Mouse (Mus musculus) megakaryocyte, adult 5-6 weeks (primary cell): ENCODE measurements around the gene Spag17. TPM values are rescaled to one million over a fixed set of nuclear protein-coding genes. Genes with fewer than 3 reads are reported as not detected.

ENCODE experiments used
- ATAC-seq: 2 replicates; pipeline ENCODE4 v1.8.0; 2016; ENCODE audit warnings: mild to moderate bottlenecking, inconsistent platforms; ENCODE audit not compliant: poor library complexity, severe bottlenecking
- total RNA-seq, 2 experiments: library from RNA; stranded (forward) in 1 of 2; stranded (reverse) in 1 of 2; fragments of 153-499, 151-499 nt in 1 of 2; fragments of 221-1000, 200-1000 nt in 1 of 2; gene quantifications; 2 replicates each; pipeline versions ENCODE4 v1.2.3 to v1.2.4; 2015 to 2017

Gene Spag17
- total RNA-seq, 2 experiments from 2014 or later, result not detected

GRCm38 (mm10) chr3:99959805-99960485 lies 74.7 kb downstream of the Spag17 start:
- ATAC-seq, result no peak

GRCm38 (mm10) chr3:99964345-99964744 lies 79.1 kb downstream of the Spag17 start:
- ATAC-seq, result no peak

GRCm38 (mm10) chr3:99965863-99966262 lies 80.7 kb downstream of the Spag17 start:
- no peak for ATAC-seq

GRCm38 (mm10) chr3:99966285-99966684 lies 81.1 kb downstream of the Spag17 start:
- no peak for ATAC-seq

- no peak for ATAC-seq
Measured at GRCm38 (mm10) chr3:99970766-99971165, 85.6 kb downstream of the Spag17 start.

- ATAC-seq, result peak; percentile 30; the same call in 1 of the 2 replicates
Measured at GRCm38 (mm10) chr3:99981046-99981445, 95.8 kb downstream of the Spag17 start.

GRCm38 (mm10) chr3:100004676-100005075 lies 119.5 kb downstream of the Spag17 start:
- ATAC-seq, result no peak

- ATAC-seq, result no peak
Measured at GRCm38 (mm10) chr3:100009807-100010206, 124.6 kb downstream of the Spag17 start.

GRCm38 (mm10) chr3:100014110-100014509 lies 128.9 kb downstream of the Spag17 start:
- no peak for ATAC-seq

- no peak for ATAC-seq
Measured at GRCm38 (mm10) chr3:100031291-100031690, 146.1 kb downstream of the Spag17 start.

- no peak for ATAC-seq
Measured at GRCm38 (mm10) chr3:100032969-100033368, 147.8 kb downstream of the Spag17 start.

- ATAC-seq, result no peak
Measured at GRCm38 (mm10) chr3:100034366-100034956, 149.3 kb downstream of the Spag17 start.

GRCm38 (mm10) chr3:100035097-100035496 lies 149.9 kb downstream of the Spag17 start:
- ATAC-seq, result no peak

GRCm38 (mm10) chr3:100036846-100037245 lies 151.6 kb downstream of the Spag17 start:
- no peak for ATAC-seq

GRCm38 (mm10) chr3:100074406-100074805 lies 189.2 kb downstream of the Spag17 start:
- no peak for ATAC-seq

- ATAC-seq, result no peak
Measured at GRCm38 (mm10) chr3:100102386-100103092, 217.3 kb downstream of the Spag17 start.

- ATAC-seq, result no peak
Measured at GRCm38 (mm10) chr3:100106736-100107135, 221.5 kb downstream of the Spag17 start.

GRCm38 (mm10) chr3:100118681-100119080 lies 233.5 kb downstream of the Spag17 start:
- no peak for ATAC-seq

GRCm38 (mm10) chr3:100121961-100122360 lies 236.8 kb downstream of the Spag17 start:
- ATAC-seq, result no peak

GRCm38 (mm10) chr3:100122445-100122844 lies 237.2 kb downstream of the Spag17 start:
- no peak for ATAC-seq

- ATAC-seq, result peak; percentile 39
Measured at GRCm38 (mm10) chr3:100160682-100161445, 275.7 kb downstream of the Spag17 start.
